Mouse (Mus musculus) kidney, embryonic 14.5 days (tissue): ENCODE measurements around the gene Trp53i13. TPM values are rescaled to one million over a fixed set of nuclear protein-coding genes. Genes with fewer than 3 reads are reported as not detected.
A peak's percentile ranks its signal among the peaks of the same experiment; 100 is the strongest.

Source experiments
- ATAC-seq: fragments of 200-750 bp; cut with Nextera tagmentation; 2 replicates; pipeline ENCODE4 v1.8.0; 2017; ENCODE audit warnings: moderate number of reproducible peaks, mild to moderate bottlenecking, moderate TSS enrichment, moderate library complexity; ENCODE audit not compliant: low FRiP score, low TSS enrichment
- H3K27ac ChIP-seq: fragments of 300-500 bp; sonication (generic); 2 replicates; pipeline ENCODE4 v1.5.1; 2014; ENCODE audit warnings: low read depth, mild to moderate bottlenecking, low read length, moderate library complexity, mixed read lengths
- H3K27me3 ChIP-seq: fragments of 300-500 bp; sonication (generic); 2 replicates; pipeline ENCODE4 v1.6.1; 2014; ENCODE audit warnings: mild to moderate bottlenecking, low read length; ENCODE audit not compliant: control insufficient read depth, insufficient read depth
- H3K36me3 ChIP-seq: fragments of 300-500 bp; sonication (generic); 2 replicates; pipeline ENCODE4 v1.6.1; 2014; ENCODE audit warnings: low read length, mixed read lengths; ENCODE audit not compliant: control insufficient read depth, insufficient read depth
- H3K4me1 ChIP-seq: fragments of 300-500 bp; sonication (generic); 2 replicates; pipeline ENCODE4 v1.6.1; 2014; ENCODE audit warnings: low read length, mixed read lengths; ENCODE audit not compliant: control insufficient read depth, insufficient read depth
- H3K4me2 ChIP-seq: fragments of 300-500 bp; sonication (generic); replicated peaks from 2 replicates; pipeline ENCODE4 v1.6.1; 2014; ENCODE audit warnings: low read depth, mild to moderate bottlenecking, low read length
- H3K4me3 ChIP-seq: fragments of 300-500 bp; sonication (generic); 2 replicates; pipeline ENCODE4 v1.5.1; 2014; ENCODE audit warnings: mild to moderate bottlenecking, low read length
- H3K9ac ChIP-seq: fragments of 300-500 bp; sonication (generic); 2 replicates; pipeline ENCODE4 v1.6.1; 2014; ENCODE audit warnings: low read depth, mild to moderate bottlenecking, low read length, moderate library complexity
- H3K9me3 ChIP-seq: fragments of 300-500 bp; sonication (generic); 2 replicates; pipeline ENCODE4 v1.6.1; 2016; ENCODE audit warnings: low read length; ENCODE audit not compliant: control insufficient read depth
- WGBS: fragments of 180-500 bp; shearing (Covaris S2); extraction: QIAGEN DNeasy Blood & Tissue Kit; methylation state at CpG from one replicate; pipeline ENCODE4 v1.1.7; 2014; 5-methylcytosine and 5-hydroxymethylcytosine counted together
- polyA plus RNA-seq: library from polyadenylated mRNA; unstranded; fragments of >200 nt; fragmentation: Nextera tagmentation; extraction: Ambion mirVana; gene quantifications from 2 replicates; pipeline ENCODE4 v1.2.1, GENCODE M21; 2014

The Trp53i13 gene
- polyA plus RNA-seq, 1 experiment from 2014 or later: 36.9 TPM

GRCm38 (mm10) chr11:77519043-77519442, 3.3 kb upstream of the Trp53i13 start, which contains the start of gene Gm10392:
TSS of gene Gm10392 (minus strand) at chr11:77519198.
- no peak within 1 kb of the TSS for H3K4me3 ChIP-seq
- H3K27ac ChIP-seq: no peak within 1 kb of the TSS
- 71% methylated on average over 5 of the region's 5 CpGs for WGBS
- H3K27me3 ChIP-seq: peaks cover 27% of the 10 kb centered on the region
- ATAC-seq: no peak
- no peaks in the 10 kb centered on the region for H3K9me3 ChIP-seq
- H3K36me3 ChIP-seq: no peaks in the 10 kb centered on the region
- H3K9ac ChIP-seq: no peak within 1 kb of the TSS
- H3K4me2 ChIP-seq: no peak within 1 kb of the TSS
- H3K4me1 ChIP-seq: peaks cover 19% of the 10 kb centered on the region; the same call in 1 of the 2 replicates

GRCm38 (mm10) chr11:77518051-77518798, 2.4 kb upstream of the Trp53i13 start:
- H3K27me3 ChIP-seq: peaks cover 27% of the 10 kb centered on the region
- no peak for ATAC-seq
- H3K9ac ChIP-seq: no peak overlapping the region
- peaks cover 19% of the 10 kb centered on the region; the same call in 1 of the 2 replicates for H3K4me1 ChIP-seq
- H3K4me3 ChIP-seq: no peak overlapping the region
- H3K27ac ChIP-seq: no peak overlapping the region
- H3K36me3 ChIP-seq: no peaks in the 10 kb centered on the region
- H3K4me2 ChIP-seq: no peak overlapping the region
- 76% methylated on average over 27 of the region's 27 CpGs for WGBS
- no peaks in the 10 kb centered on the region for H3K9me3 ChIP-seq

- Histone ChIP-seq H3K4me1 (peaks cover 23% of the 10 kb centered on the region), H3K36me3 (no peaks in the 10 kb centered on the region), H3K27me3 (peaks cover 27% of the 10 kb centered on the region), H3K4me3 (no peak overlapping the region), H3K4me2 (no peak overlapping the region), H3K9me3 (no peaks in the 10 kb centered on the region), H3K9ac (no peak overlapping the region), H3K27ac (no peak overlapping the region)
- no peak for ATAC-seq
- 51% methylated on average over 5 of the region's 5 CpGs for WGBS
Observed at GRCm38 (mm10) chr11:77516553-77517425, 1.0 kb upstream of the Trp53i13 start.

GRCm38 (mm10) chr11:77514832-77515636, 746 bp downstream of the Trp53i13 start, which contains the start of gene Abhd15:
TSS of gene Abhd15 (plus strand) at chr11:77515121.
- Histone ChIP-seq H3K4me2 (peak within 1 kb of the TSS; percentile 87), H3K9me3 (no peaks in the 10 kb centered on the region), H3K27me3 (peaks cover 27% of the 10 kb centered on the region), H3K4me3 (peak within 1 kb of the TSS; percentile 50), H3K4me1 (peaks cover 23% of the 10 kb centered on the region), H3K9ac (peak within 1 kb of the TSS; percentile 58), H3K36me3 (no peaks in the 10 kb centered on the region), H3K27ac (0 out of 2 replicates have a peak within 1 kb of the TSS, but pooled peaks have one; percentile 1)
- ATAC-seq: peak; percentile 58
- under 1% methylated on average over 63 of the region's 72 CpGs for WGBS

GRCm38 (mm10) chr11:77514281-77514831, 1.4 kb downstream of the Trp53i13 start:
- WGBS: 11% methylated on average over 19 of the region's 19 CpGs
- peaks cover 27% of the 10 kb centered on the region for H3K27me3 ChIP-seq
- H3K36me3 ChIP-seq: no peaks in the 10 kb centered on the region
- no peak for ATAC-seq
- peak overlapping the region; percentile 87 for H3K4me2 ChIP-seq
- H3K9me3 ChIP-seq: no peaks in the 10 kb centered on the region
- H3K4me1 ChIP-seq: peaks cover 23% of the 10 kb centered on the region
- H3K4me3 ChIP-seq: peak overlapping the region; percentile 42
- H3K9ac ChIP-seq: peak overlapping the region; percentile 58
- H3K27ac ChIP-seq: 0 out of 2 replicates have a peak overlapping the region, but pooled peaks have one; percentile 1

GRCm38 (mm10) chr11:77513811-77514170, 2.0 kb downstream of the Trp53i13 start:
- no peak for ATAC-seq
- H3K4me1 ChIP-seq: peaks cover 23% of the 10 kb centered on the region
- whole genome bisulfite sequencing: 6% methylated on average over 10 of the region's 10 CpGs
- peaks cover 27% of the 10 kb centered on the region for H3K27me3 ChIP-seq
- 0 out of 2 replicates have a peak overlapping the region, but pooled peaks have one; percentile 11 for H3K27ac ChIP-seq
- no peaks in the 10 kb centered on the region for H3K36me3 ChIP-seq
- H3K4me2 ChIP-seq: peak overlapping the region; percentile 69
- peak overlapping the region; percentile 54; the same call in 1 of the 2 replicates for H3K9ac ChIP-seq
- H3K9me3 ChIP-seq: no peaks in the 10 kb centered on the region
- H3K4me3 ChIP-seq: peak overlapping the region; percentile 50

GRCm38 (mm10) chr11:77512891-77513810, 2.6 kb downstream of the Trp53i13 start:
- Histone ChIP-seq H3K4me1 (peaks cover 28% of the 10 kb centered on the region), H3K27ac (peak overlapping the region; percentile 73; the same call in 1 of the 2 replicates), H3K27me3 (peaks cover 27% of the 10 kb centered on the region), H3K9ac (peak overlapping the region; percentile 81), H3K4me2 (peak overlapping the region; percentile 74), H3K9me3 (no peaks in the 10 kb centered on the region), H3K36me3 (no peaks in the 10 kb centered on the region), H3K4me3 (peak overlapping the region; percentile 69)
- peak; percentile 60 for ATAC-seq
- WGBS: under 1% methylated on average over 74 of the region's 84 CpGs
